Mouse (Mus musculus): ENCODE data around the gene Otulin. TPM values are rescaled to one million over a fixed set of nuclear protein-coding genes. Genes with fewer than 3 reads are reported as not detected.

Otulin gene
- polyA plus RNA-seq, 1 experiment from 2014 or later, result 31.7 TPM

GRCm38 (mm10) chr15:27552129-27552700 lies 78.3 kb downstream of the Otulin start:
- Histone ChIP-seq H3K27me3 (replicated peaks) (no peaks in the 10 kb centered on the region), H3K9ac (no peak overlapping the region), H3K9me3 (no peaks in the 10 kb centered on the region), H3K4me2 (no peak overlapping the region), H3K4me1 (peaks cover 11% of the 10 kb centered on the region; the same call in 1 of the 2 replicates), H3K27ac (no peak overlapping the region), H3K4me3 (replicated peaks) (no peak overlapping the region), H3K36me3 (no peaks in the 10 kb centered on the region)
- 75% methylated on average over 10 of the region's 10 CpGs for whole genome bisulfite sequencing
- ATAC-seq (ENCODE audit: insufficient read depth, low FRiP score, low read depth), result no peak

GRCm38 (mm10) chr15:27551117-27552114 lies 79.1 kb downstream of the Otulin start:
- H3K4me2 ChIP-seq, result no peak overlapping the region
- H3K27ac ChIP-seq, result no peak overlapping the region
- no peaks in the 10 kb centered on the region for H3K9me3 ChIP-seq
- no peak overlapping the region for H3K4me3 ChIP-seq (replicated peaks)
- no peaks in the 10 kb centered on the region for H3K36me3 ChIP-seq
- ATAC-seq (ENCODE audit: insufficient read depth, low FRiP score, low read depth), result no peak
- no peaks in the 10 kb centered on the region for H3K27me3 ChIP-seq (replicated peaks)
- H3K9ac ChIP-seq, result no peak overlapping the region
- 88% methylated on average over 19 of the region's 19 CpGs for WGBS
- peaks cover 11% of the 10 kb centered on the region; the same call in 1 of the 2 replicates for H3K4me1 ChIP-seq

- no peaks in the 10 kb centered on the region for H3K27me3 ChIP-seq (replicated peaks)
- no peak overlapping the region for H3K27ac ChIP-seq
- peaks cover 11% of the 10 kb centered on the region; the same call in 1 of the 2 replicates for H3K4me1 ChIP-seq
- H3K36me3 ChIP-seq, result no peaks in the 10 kb centered on the region
- H3K4me3 ChIP-seq (replicated peaks), result no peak overlapping the region
- 57% methylated on average over 9 of the region's 9 CpGs for WGBS
- ATAC-seq (ENCODE audit: insufficient read depth, low FRiP score, low read depth), result no peak
- H3K9me3 ChIP-seq, result no peaks in the 10 kb centered on the region
- H3K4me2 ChIP-seq, result no peak overlapping the region
- no peak overlapping the region for H3K9ac ChIP-seq
Measured at GRCm38 (mm10) chr15:27550358-27550992, 80.0 kb downstream of the Otulin start.

- 49% methylated on average over 7 of the region's 7 CpGs for WGBS
- H3K4me1 ChIP-seq, result peaks cover 11% of the 10 kb centered on the region; the same call in 1 of the 2 replicates
- H3K27ac ChIP-seq, result no peak overlapping the region
- no peaks in the 10 kb centered on the region for H3K36me3 ChIP-seq
- no peaks in the 10 kb centered on the region for H3K9me3 ChIP-seq
- no peaks in the 10 kb centered on the region for H3K27me3 ChIP-seq (replicated peaks)
- peak; percentile 51; the same call in 1 of the 2 replicates for ATAC-seq (ENCODE audit: insufficient read depth, low FRiP score, low read depth)
- no peak overlapping the region for H3K9ac ChIP-seq
- H3K4me3 ChIP-seq (replicated peaks), result no peak overlapping the region
- no peak overlapping the region for H3K4me2 ChIP-seq
Measured at GRCm38 (mm10) chr15:27549878-27550277, 80.6 kb downstream of the Otulin start.

GRCm38 (mm10) chr15:27549071-27549470 lies 81.4 kb downstream of the Otulin start:
- no peak overlapping the region for H3K9ac ChIP-seq
- H3K4me2 ChIP-seq, result no peak overlapping the region
- ATAC-seq (ENCODE audit: insufficient read depth, low FRiP score, low read depth), result no peak
- no peak overlapping the region for H3K4me3 ChIP-seq (replicated peaks)
- 73% methylated on average over 10 of the region's 10 CpGs for WGBS
- H3K27me3 ChIP-seq (replicated peaks), result no peaks in the 10 kb centered on the region
- peaks cover 11% of the 10 kb centered on the region; the same call in 1 of the 2 replicates for H3K4me1 ChIP-seq
- no peaks in the 10 kb centered on the region for H3K36me3 ChIP-seq
- no peak overlapping the region for H3K27ac ChIP-seq
- no peaks in the 10 kb centered on the region for H3K9me3 ChIP-seq

- Histone ChIP-seq H3K9ac (no peak overlapping the region), H3K4me2 (no peak overlapping the region), H3K27ac (no peak overlapping the region), H3K4me3 (replicated peaks) (no peak overlapping the region), H3K36me3 (no peaks in the 10 kb centered on the region), H3K9me3 (no peaks in the 10 kb centered on the region), H3K27me3 (replicated peaks) (no peaks in the 10 kb centered on the region), H3K4me1 (peaks cover 11% of the 10 kb centered on the region; the same call in 1 of the 2 replicates)
- WGBS, result 87% methylated on average over 6 of the region's 6 CpGs
- no peak for ATAC-seq (ENCODE audit: insufficient read depth, low FRiP score, low read depth)
Measured at GRCm38 (mm10) chr15:27548110-27548509, 82.4 kb downstream of the Otulin start.

GRCm38 (mm10) chr15:27545203-27545602 lies 85.3 kb downstream of the Otulin start:
- Histone ChIP-seq H3K27ac (no peak overlapping the region), H3K4me3 (replicated peaks) (no peak overlapping the region), H3K36me3 (no peaks in the 10 kb centered on the region), H3K4me2 (no peak overlapping the region), H3K27me3 (replicated peaks) (no peaks in the 10 kb centered on the region), H3K9me3 (no peaks in the 10 kb centered on the region), H3K4me1 (peaks cover 7% of the 10 kb centered on the region; the same call in 1 of the 2 replicates), H3K9ac (no peak overlapping the region)
- 76% methylated on average over 10 of the region's 10 CpGs for WGBS
- no peak for ATAC-seq (ENCODE audit: insufficient read depth, low FRiP score, low read depth)

GRCm38 (mm10) chr15:27539745-27540144 lies 90.7 kb downstream of the Otulin start:
- no peak overlapping the region for H3K4me2 ChIP-seq
- H3K9me3 ChIP-seq, result no peaks in the 10 kb centered on the region
- WGBS, result 84% methylated on average over 9 of the region's 9 CpGs
- H3K27ac ChIP-seq, result no peak overlapping the region
- no peaks in the 10 kb centered on the region for H3K27me3 ChIP-seq (replicated peaks)
- no peaks in the 10 kb centered on the region for H3K36me3 ChIP-seq
- ATAC-seq (ENCODE audit: insufficient read depth, low FRiP score, low read depth), result no peak
- no peak overlapping the region for H3K4me3 ChIP-seq (replicated peaks)
- H3K9ac ChIP-seq, result no peak overlapping the region
- H3K4me1 ChIP-seq, result no peaks in the 10 kb centered on the region; the same call in 1 of the 2 replicates

- no peaks in the 10 kb centered on the region for H3K27me3 ChIP-seq (replicated peaks)
- 55% methylated on average over 4 of the region's 4 CpGs for WGBS
- H3K27ac ChIP-seq, result no peak overlapping the region
- no peaks in the 10 kb centered on the region for H3K9me3 ChIP-seq
- no peak overlapping the region for H3K4me2 ChIP-seq
- no peak overlapping the region for H3K9ac ChIP-seq
- H3K36me3 ChIP-seq, result no peaks in the 10 kb centered on the region
- H3K4me1 ChIP-seq, result no peaks in the 10 kb centered on the region; the same call in 1 of the 2 replicates
- no peak overlapping the region for H3K4me3 ChIP-seq (replicated peaks)
- ATAC-seq (ENCODE audit: insufficient read depth, low FRiP score, low read depth), result no peak
Measured at GRCm38 (mm10) chr15:27537519-27538223, 92.8 kb downstream of the Otulin start.

GRCm38 (mm10) chr15:27536771-27537170 lies 93.7 kb downstream of the Otulin start:
- no peak for ATAC-seq (ENCODE audit: insufficient read depth, low FRiP score, low read depth)
- Histone ChIP-seq H3K9me3 (no peaks in the 10 kb centered on the region), H3K36me3 (no peaks in the 10 kb centered on the region), H3K4me3 (replicated peaks) (no peak overlapping the region), H3K4me1 (no peaks in the 10 kb centered on the region; the same call in 1 of the 2 replicates), H3K27me3 (replicated peaks) (no peaks in the 10 kb centered on the region), H3K4me2 (no peak overlapping the region), H3K27ac (no peak overlapping the region), H3K9ac (no peak overlapping the region)
- 32% methylated on average over 5 of the region's 5 CpGs for WGBS

GRCm38 (mm10) chr15:27536186-27536585 lies 94.3 kb downstream of the Otulin start:
- 83% methylated on average over 7 of the region's 7 CpGs for WGBS
- Histone ChIP-seq H3K9me3 (no peaks in the 10 kb centered on the region), H3K27ac (no peak overlapping the region), H3K4me2 (no peak overlapping the region), H3K36me3 (no peaks in the 10 kb centered on the region), H3K4me1 (no peaks in the 10 kb centered on the region; the same call in 1 of the 2 replicates), H3K4me3 (replicated peaks) (no peak overlapping the region), H3K9ac (no peak overlapping the region), H3K27me3 (replicated peaks) (no peaks in the 10 kb centered on the region)
- ATAC-seq (ENCODE audit: insufficient read depth, low FRiP score, low read depth), result no peak
